Mouse (Mus musculus): ENCODE data around the gene Tnpo1.

GRCm38 (mm10) chr13:98868236-98868923 lies 57.8 kb downstream of the Tnpo1 start:
- TF ChIP-seq CTCF (IDR thresholded peaks at IDR 0.05; ENCODE audit: borderline replicate concordance, extremely low read depth, insufficient read depth, insufficient read length): no peak
- no peak for TF ChIP-seq POLR2A (IDR thresholded peaks at IDR 0.05; ENCODE audit: borderline replicate concordance, extremely low read depth, insufficient read depth, insufficient read length, poor library complexity, severe bottlenecking)
